29 mouse cellular contexts compared by ENCODE assay signal in genomic region chr6:42714668-42715067, GRCm38 (mm10). TPM values are rescaled to one million over a fixed set of nuclear protein-coding genes. Genes with fewer than 3 reads are reported as not detected.
A peak's percentile ranks its signal among the peaks of the same experiment; 100 is the strongest.
DNase-seq lines count a peak whose midpoint lies in the region; ATAC-seq lines count a peak whose summit lies in the region.
"Had no signal": no experiment of that assay in that cellular context is flagged by ENCODE, and none has a peak within 500 bp of the region (broad histone marks: within the 10 kb centered on the region; RNA-seq: fewer than 3 reads in every experiment).

No protein-coding gene starts in this region.

- DNase-seq in adrenal gland, adult (ENCODE audit: inconsistent age in 2 of 2, low spot score in 1 of 2) = peak; percentile 32 to 48
- no peak for DNase-seq in adrenal gland, postnatal 25 days
- DNase-seq in heart, adult 11 months = peak; percentile 68
- DNase-seq in ovary, adult 18-20 months (ENCODE audit: low spot score) = peak; percentile 71
- no peak for DNase-seq in ovary, postnatal 10 days (ENCODE audit: low spot score)
- DNase-seq in ovary, postnatal 36 days (ENCODE audit: low spot score) = peak; percentile 41
- no peak for DNase-seq in ovary, postnatal 14 days (ENCODE audit: low spot score)
- DNase-seq: adrenal gland, adult 2 months; adrenal gland, adult 8-10 months; adrenal gland, postnatal 10 days; adrenal gland, postnatal 14 days; B cell, adult 2 months; cerebellum, adult 11 months; cerebellum, adult 11-12 months; cerebellum, adult 18-20 months; cerebellum, adult 2 months had no signal

- no peak overlapping the region for H3K27ac ChIP-seq in heart, embryonic 12.5 days (ENCODE audit: poor library complexity, severe bottlenecking)

- no peak overlapping the region for H3K4me2 ChIP-seq in heart, embryonic 12.5 days

- H3K36me3 ChIP-seq in heart, embryonic 12.5 days = no peaks in the 10 kb centered on the region
- H3K36me3 ChIP-seq: G1E had no signal

- H3K4me3 ChIP-seq in heart, embryonic 12.5 days = no peak overlapping the region

- no peaks in the 10 kb centered on the region for H3K27me3 ChIP-seq in heart, embryonic 12.5 days (replicated peaks)
- H3K27me3 ChIP-seq: CH12.LX had no signal

- peaks cover 9% of the 10 kb centered on the region; the same call in 1 of the 2 replicates for H3K4me1 ChIP-seq in heart, embryonic 12.5 days (replicated peaks)

- no peaks in the 10 kb centered on the region for H3K9me3 ChIP-seq in heart, embryonic 12.5 days (replicated peaks)
- H3K9me3 ChIP-seq: G1E had no signal

- H3K9ac ChIP-seq in heart, embryonic 12.5 days = no peak overlapping the region

- no peak for ATAC-seq in heart, embryonic 12.5 days (ENCODE audit: insufficient number of reproducible peaks, low FRiP score)
- ATAC-seq: activated CD4-positive, CD25-positive, alpha-beta regulatory T cell, adult 4 months; CD4-positive, CD25-positive, alpha-beta regulatory T cell, adult 4 months; Patski had no signal

- WGBS in heart, embryonic 12.5 days = 24% methylated on average over 8 of the region's 8 CpGs

RNA-seq across cellular contexts. Expression of gene Tcaf1, which starts 4.8 kb away (rescaled TPM):
- total RNA-seq in adrenal gland, postnatal 25 days (2021) = 72.4 and 86.5 TPM in 2 replicates
- polyA plus RNA-seq in heart, embryonic 12.5 days (2016; fragmentation: Nextera tagmentation; extraction: Ambion mirVana) = 60.3 and 61.6 TPM in 2 replicates
- total RNA-seq: CH12.LX, MEL had no signal
- polyA plus RNA-seq: CD4-positive, CD25-positive, alpha-beta regulatory T cell, adult 4 months; G1E had no signal

RNA-seq across cellular contexts. Expression of gene Olfr453, which starts 24.5 kb away (rescaled TPM):
- total RNA-seq in adrenal gland, postnatal 25 days (2021) = not detected in 2 replicates
- not detected in 2 replicates for polyA plus RNA-seq in heart, embryonic 12.5 days (2016; fragmentation: Nextera tagmentation; extraction: Ambion mirVana)
- total RNA-seq: adrenal gland, adult 18-20 months; adrenal gland, adult 2 months; adrenal gland, adult 8-10 months; adrenal gland, postnatal 10 days; adrenal gland, postnatal 14 days; adrenal gland, postnatal 36 days; adrenal gland, postnatal 4 days; CH12.LX; ES-E14; MEL had no signal
- polyA plus RNA-seq: activated CD4-positive, CD25-positive, alpha-beta regulatory T cell, adult 4 months; adrenal gland, adult 2 months; brain, embryonic 14.5 days; C2C12; CD4-positive, CD25-positive, alpha-beta regulatory T cell, adult 4 months; cerebellum, adult 2 months; G1E; Patski had no signal

RNA-seq across cellular contexts. Expression of gene Olfr38, which starts 41.5 kb away (rescaled TPM):
- not detected in 2 replicates for total RNA-seq in adrenal gland, postnatal 25 days (2021)
- polyA plus RNA-seq in heart, embryonic 12.5 days (2016; fragmentation: Nextera tagmentation; extraction: Ambion mirVana) = not detected in 2 replicates
- total RNA-seq: adrenal gland, adult 18-20 months; adrenal gland, adult 2 months; adrenal gland, adult 8-10 months; adrenal gland, postnatal 10 days; adrenal gland, postnatal 14 days; adrenal gland, postnatal 36 days; adrenal gland, postnatal 4 days; CH12.LX; ES-E14; MEL had no signal
- polyA plus RNA-seq: activated CD4-positive, CD25-positive, alpha-beta regulatory T cell, adult 4 months; adrenal gland, adult 2 months; brain, embryonic 14.5 days; C2C12; CD4-positive, CD25-positive, alpha-beta regulatory T cell, adult 4 months; cerebellum, adult 2 months; G1E; Patski had no signal

Comparison
In these comparisons a context has a peak if more than half of its experiments do, and no peak if none do; other contexts are left out.
1. DNase-seq: peak in adrenal gland, adult (2 of 2), heart, adult 11 months (single experiment), ovary, adult 18-20 months (single experiment) and ovary, postnatal 36 days (single experiment); none in adrenal gland, postnatal 25 days (single experiment), ovary, postnatal 10 days (single experiment) and ovary, postnatal 14 days (single experiment).